Mouse (Mus musculus): ENCODE measurements around the gene Exoc7.

- TF ChIP-seq POLR2A (IDR thresholded peaks at IDR 0.05; ENCODE audit: low read depth, low read length) (no peak), CTCF (IDR thresholded peaks at IDR 0.05; ENCODE audit: extremely low read depth, insufficient read depth, insufficient read length, insufficient replicate concordance) (no peak)
Measured at GRCm38 (mm10) chr11:116255090-116255981, 51.7 kb downstream of the Exoc7 start.
